Mouse (Mus musculus): ENCODE data around the gene Neu3.
"Not testable (repeated sequence)": the region's sequence is repeated elsewhere in the genome, so short reads cannot be mapped to it uniquely, and the experiment has no call there.

The Neu3 gene

GRCm38 (mm10) chr7:99833846-99834222 is 5.6 kb upstream of the Neu3 start:
- DNase-seq (ENCODE audit: low spot score) = no peak

DNA sequence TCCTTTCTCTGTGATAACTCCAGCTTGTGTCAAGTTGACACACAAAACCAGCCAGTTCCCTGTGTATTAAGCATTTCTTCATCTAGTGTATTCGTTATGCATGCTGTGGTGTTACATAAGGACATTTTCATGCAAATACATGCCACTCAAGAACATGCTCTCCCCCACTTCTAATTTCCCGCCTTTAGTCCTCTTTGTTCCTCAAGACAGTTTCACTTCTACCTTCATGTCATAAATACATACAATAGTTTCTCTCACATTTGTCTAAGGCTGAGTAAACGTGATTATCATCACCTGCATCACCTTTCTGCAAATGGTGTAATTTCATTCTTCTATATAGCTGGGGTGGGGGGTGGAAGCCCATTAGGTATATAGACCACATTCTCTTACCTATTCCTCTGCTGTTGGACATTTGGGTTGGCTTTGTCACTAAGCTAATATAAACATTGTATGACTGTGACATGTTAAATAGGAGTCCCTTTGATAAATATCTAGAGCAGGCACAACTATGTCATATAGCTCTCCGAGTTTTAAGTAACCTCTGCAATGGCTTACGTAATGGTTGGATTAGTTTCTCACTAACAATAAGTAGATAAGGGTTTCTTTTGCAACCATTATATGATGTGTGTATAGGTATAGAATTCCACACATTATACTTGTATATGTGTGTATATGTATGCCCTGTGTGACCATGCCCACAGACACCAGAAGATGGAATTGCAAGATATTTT is 5.1 kb upstream of the Neu3 start:
- no peak for DNase-seq (ENCODE audit: low spot score)

DNA sequence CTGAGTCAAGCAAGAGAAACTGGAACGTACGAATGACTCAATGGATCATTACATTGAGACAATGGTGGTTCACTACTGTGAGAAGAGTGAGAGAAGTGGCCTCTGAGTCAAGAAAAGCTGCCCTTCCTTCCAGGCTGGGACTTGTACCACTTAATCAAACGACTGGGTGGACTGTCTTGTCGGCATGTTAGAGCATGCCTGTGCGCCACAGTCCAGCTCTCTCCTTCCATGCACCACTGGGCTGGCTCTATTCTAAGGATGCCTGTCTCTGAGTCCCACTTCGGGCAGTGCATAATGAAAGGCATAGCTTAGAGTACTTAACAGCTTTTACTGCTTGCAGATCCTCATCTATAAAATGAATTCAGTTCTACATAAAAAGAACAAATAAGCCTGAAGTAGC is 2.1 kb downstream of the Neu3 start:
- no peak for DNase-seq (ENCODE audit: low spot score)

GRCm38 (mm10) chr7:99825511-99825910 is 2.7 kb downstream of the Neu3 start:
- no peak for DNase-seq (ENCODE audit: low spot score)

DNA sequence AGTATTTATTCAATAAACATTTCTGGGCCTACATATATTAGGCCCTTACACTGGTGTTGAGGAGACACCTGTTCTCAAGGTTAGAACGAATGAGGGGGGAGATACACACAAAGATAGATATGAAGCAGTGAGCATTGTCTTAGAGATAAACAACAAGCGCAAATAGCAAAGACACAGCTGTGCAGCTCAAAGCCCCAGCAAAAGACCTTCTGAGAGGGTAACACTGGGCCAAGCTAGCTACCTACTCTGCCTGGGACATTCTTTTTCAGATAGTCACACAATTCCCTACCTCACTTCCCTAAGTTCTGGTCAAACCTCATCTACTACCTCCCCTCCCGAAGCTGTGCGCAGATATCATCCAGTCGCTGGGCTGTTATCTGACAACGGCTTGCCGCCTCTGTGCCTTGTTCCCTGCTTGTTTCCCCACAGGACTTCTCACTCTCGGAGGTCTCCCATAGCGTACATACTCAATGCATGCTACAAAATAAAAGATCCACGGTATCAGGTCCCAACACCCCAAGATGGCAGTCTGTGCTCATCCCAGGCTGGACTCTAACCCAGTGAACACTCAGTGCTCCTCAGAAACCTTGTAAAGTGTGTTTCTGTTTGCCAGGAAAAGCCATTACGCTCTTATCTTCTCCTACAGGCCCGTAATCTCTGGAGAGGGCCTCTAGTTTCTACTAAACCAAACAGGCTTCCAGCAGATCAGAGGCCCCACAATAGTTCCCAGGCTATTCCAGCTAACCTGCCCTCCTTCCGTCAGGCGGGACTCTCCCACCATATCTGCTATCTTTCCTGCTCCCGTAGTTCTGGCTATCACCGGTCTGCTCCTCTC is 3.4 kb downstream of the Neu3 start:
- no peak for DNase-seq (ENCODE audit: low spot score)

- no peak for DNase-seq (ENCODE audit: low spot score)
Observed at GRCm38 (mm10) chr7:99823045-99823663, 5.1 kb downstream of the Neu3 start.

- DNase-seq (ENCODE audit: low spot score) = no peak
Observed at GRCm38 (mm10) chr7:99822426-99822825, 5.8 kb downstream of the Neu3 start.

DNA sequence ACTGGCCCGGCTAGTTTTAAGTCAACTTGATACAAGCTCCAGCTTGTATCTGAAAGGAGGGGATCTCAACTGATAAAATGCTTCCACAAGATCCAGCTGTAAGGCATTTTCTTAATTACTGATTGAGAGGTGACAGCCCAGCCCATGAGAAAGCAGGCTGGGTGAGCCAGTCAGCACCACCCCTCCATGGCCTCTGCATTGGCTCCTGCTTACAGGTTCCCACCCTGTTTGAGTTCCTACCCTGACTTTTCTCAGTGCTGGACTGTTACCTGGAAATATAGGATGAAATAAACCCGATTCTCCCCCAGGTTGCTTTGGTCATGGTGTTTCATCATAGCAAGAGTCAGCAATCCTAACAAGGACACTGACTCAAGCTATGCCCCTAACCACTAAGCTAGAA is 6.3 kb downstream of the Neu3 start:
- DNase-seq (ENCODE audit: low spot score) = no peak

GRCm38 (mm10) chr7:99818181-99818725 is 10.0 kb downstream of the Neu3 start:
- DNase-seq (ENCODE audit: low spot score) = not testable (repeated sequence)

- DNase-seq (ENCODE audit: low spot score) = peak; percentile 73
Observed at GRCm38 (mm10) chr7:99813394-99813793, 14.8 kb downstream of the Neu3 start.

GRCm38 (mm10) chr7:99811661-99812060 is 16.6 kb downstream of the Neu3 start:
- no peak for DNase-seq (ENCODE audit: low spot score)

- no peak for DNase-seq (ENCODE audit: low spot score)
Observed at GRCm38 (mm10) chr7:99810814-99811213, 17.4 kb downstream of the Neu3 start.

DNA sequence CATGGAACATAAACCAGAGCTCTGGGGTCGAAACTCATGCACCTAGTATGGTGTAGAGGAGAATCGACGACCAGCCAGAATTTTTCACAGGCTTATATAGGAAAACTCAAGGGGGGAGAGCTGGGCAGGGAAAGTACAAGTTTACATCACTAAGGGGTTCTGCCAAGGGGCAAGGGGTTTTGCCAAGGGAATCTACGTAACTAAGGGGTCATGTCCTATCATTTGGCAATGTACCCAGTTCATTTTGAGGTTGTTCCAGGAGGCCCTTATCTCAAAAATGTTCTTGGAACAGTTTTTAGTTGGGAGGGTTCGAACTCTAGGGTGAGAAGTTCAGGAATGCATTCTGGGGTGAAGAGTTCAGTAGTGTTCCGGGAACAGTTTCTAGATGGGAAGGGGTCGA is 21.2 kb downstream of the Neu3 start:
- not testable (repeated sequence) for DNase-seq (ENCODE audit: low spot score)

DNA sequence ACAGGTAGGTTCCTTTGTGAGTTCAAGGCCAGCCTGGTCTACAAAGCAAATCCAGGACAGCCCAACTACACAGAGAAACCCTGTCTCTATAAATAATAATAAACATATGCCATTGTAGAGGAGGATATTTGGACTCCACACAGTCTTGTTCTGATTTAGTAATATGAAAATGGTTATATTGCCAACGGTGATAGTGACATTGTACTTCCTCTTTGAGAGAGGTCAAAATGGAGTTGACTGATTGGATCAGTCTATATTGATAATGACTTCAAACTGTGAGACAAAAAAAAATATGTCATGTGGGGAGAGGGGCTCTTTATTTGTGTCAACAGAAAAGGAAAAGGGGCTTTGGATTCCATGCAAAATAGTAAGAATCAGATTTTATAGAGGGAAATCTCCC is 22.9 kb downstream of the Neu3 start:
- no peak for DNase-seq (ENCODE audit: low spot score)

DNA sequence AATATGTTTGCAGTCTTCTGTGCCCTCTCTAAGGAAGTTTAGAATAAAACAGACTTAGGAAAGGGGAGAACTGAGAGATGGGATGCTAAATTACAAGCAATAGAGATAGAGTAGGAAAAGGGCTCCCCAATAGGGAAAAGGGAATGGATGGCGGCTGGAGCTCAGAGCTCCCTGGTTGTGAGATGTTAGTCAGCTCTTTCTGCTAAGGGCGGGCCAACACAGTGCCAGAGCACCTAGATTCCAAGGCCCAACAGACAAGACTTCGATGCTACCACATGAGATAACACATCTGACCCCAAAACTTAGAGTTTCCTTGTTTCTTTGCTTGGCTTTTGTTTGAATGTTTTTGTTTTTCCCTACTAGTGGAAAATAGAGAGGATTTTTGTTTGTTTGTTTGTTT is 24.2 kb downstream of the Neu3 start:
- DNase-seq (ENCODE audit: low spot score) = not testable (repeated sequence)

DNA sequence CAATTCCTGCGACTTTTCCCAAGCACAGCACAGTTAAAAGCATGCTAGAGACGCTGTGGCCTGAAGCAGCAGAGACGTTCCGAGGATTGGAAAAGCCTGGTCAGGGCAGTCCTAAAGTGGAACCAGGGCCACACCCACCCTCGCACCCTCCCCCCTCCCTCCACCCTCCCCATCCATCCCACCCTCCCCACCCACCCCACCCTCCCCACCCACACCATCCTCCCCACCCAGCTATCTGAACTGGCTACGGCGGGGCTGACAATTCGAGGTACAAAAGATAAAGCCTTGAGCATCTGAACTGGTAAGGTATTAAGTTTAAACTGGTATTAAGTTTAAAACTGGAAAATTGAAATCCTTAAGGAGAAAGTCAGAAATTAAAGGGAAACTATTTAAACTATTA is 24.7 kb downstream of the Neu3 start:
- no peak for DNase-seq (ENCODE audit: low spot score)

- DNase-seq (ENCODE audit: low spot score) = no peak
Observed at GRCm38 (mm10) chr7:99799118-99799517, 29.1 kb downstream of the Neu3 start.

GRCm38 (mm10) chr7:99797911-99798647 is 30.1 kb downstream of the Neu3 start:
- peak; percentile 78 for DNase-seq (ENCODE audit: low spot score)

GRCm38 (mm10) chr7:99797261-99797660 is 31.0 kb downstream of the Neu3 start:
- no peak for DNase-seq (ENCODE audit: low spot score)

DNA sequence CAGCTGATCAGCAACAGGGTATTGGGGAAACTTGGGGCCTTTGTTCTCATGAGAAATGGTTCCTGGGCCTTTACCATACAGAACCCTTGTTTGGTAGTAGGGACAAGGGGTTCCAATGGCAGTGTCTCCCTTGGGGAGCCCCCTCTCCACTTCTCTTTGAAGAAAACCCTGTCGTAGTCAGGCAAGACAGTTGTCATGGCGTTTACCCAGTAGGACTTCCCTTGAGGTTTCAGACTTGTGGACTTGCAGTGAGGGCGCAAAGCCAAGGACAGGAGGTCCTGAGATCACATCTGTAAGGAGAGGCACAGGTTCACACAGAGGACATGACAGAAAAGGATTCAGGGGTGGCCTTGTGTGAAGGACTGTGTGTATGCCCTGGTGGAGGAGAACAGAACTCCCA is 31.7 kb downstream of the Neu3 start:
- peak; percentile 46 for DNase-seq (ENCODE audit: low spot score)

DNA sequence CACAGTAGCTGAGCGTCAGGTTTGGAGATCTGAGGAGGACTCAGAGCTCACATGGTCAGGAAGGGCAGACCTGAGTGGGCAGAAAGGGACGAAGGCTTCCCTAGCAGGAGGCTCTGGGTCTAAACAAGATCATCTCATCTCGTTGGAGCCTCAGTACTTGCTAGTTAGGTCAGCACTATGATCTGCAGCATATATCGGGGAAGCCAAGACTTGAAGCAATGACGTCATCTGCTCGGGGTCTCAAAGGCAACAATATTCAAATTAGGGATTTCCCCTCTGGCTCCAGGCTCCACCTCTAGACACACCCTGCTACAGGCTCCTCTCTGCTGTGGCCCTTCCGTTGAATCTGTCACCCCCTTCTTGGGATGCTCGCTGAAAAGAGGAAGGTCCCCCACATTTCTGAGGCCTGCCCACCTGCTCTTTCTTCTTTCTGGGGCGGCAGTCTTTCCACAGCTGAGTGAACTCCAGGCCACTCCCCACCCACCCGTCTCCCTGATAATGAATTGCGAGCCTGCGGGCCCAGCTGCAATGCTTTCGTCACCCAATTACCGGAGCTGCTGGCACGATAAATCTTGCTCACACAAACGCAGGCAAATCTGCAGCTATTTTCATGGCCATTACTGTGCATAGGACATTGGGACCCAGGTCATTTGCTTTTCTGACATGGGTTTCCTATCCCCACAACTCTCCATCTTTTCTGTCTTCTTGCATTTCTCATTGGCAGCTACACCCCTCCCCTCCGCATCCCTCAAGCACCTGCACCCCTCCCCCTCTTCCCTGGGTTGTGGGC is 32.8 kb downstream of the Neu3 start:
- no peak for DNase-seq (ENCODE audit: low spot score)

Data from testis, postnatal 10 days (tissue).